Mouse (Mus musculus): ENCODE measurements around the gene Snap23. TPM values are rescaled to one million over a fixed set of nuclear protein-coding genes. Genes with fewer than 3 reads are reported as not detected.

Snap23 gene
- polyA plus RNA-seq, 1 experiment = 4.0 TPM

DNA sequence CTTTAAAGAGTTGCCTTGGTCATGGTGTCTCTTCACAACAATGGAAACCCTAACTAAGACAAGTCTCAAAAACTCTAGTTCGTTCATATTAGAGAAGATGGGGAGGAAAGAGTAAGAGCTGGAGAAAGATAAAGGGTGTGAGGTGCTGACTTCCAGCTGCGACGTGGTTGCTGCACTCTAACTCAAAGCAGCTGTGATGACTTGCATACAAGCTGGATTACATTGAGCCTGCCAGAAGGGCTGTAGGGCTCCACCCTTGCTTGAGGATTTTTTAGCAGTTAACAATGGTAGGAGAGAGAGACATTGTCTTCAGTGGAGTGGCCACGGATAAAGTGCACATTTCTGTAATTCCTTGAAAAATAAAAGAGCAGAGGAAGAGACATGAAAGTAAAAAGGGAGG, 79.3 kb downstream of the Snap23 start:
- DNase-seq (ENCODE audit: low read depth in 1 of 2, low spot score in 2 of 2) = no peak
- Histone ChIP-seq H3K36me3 (ENCODE audit: control insufficient read depth, insufficient read depth, low read length) (no peaks in the 10 kb centered on the region), H3K4me3 (ENCODE audit: extremely low read depth, insufficient read depth, insufficient read length) (no peak overlapping the region), H3K27ac (ENCODE audit: insufficient read depth, low read length) (no peak overlapping the region), H3K27me3 (ENCODE audit: control insufficient read depth, insufficient read depth, low read length) (no peaks in the 10 kb centered on the region), H3K4me1 (ENCODE audit: control insufficient read depth, insufficient read depth, insufficient read length) (no peaks in the 10 kb centered on the region)
- 77% methylated on average over 4 of the region's 4 CpGs for WGBS
- TF ChIP-seq POLR2A (IDR thresholded peaks at IDR 0.05; ENCODE audit: low read depth, low read length) = no peak
- no peak for TF ChIP-seq CTCF (IDR thresholded peaks at IDR 0.05; ENCODE audit: extremely low read depth, insufficient read depth, insufficient read length, insufficient replicate concordance)

Other genes starting within 250 kb of the Snap23 start
- 16.9 and 19.7 TPM in 2 replicates for gene Vps39, start 214.5 kb upstream of the Snap23 start, polyA plus RNA-seq (2012; rRNA removed)
- gene Ganc, start 163.8 kb upstream of the Snap23 start, polyA plus RNA-seq (2012; rRNA removed) = 9.6 and 12.8 TPM in 2 replicates
- gene Tmem87a, start 163.6 kb upstream of the Snap23 start, polyA plus RNA-seq (2012; rRNA removed) = 6.0 and 7.1 TPM in 2 replicates
- 2.0 and 3.1 TPM in 2 replicates for gene Capn3, start 111.7 kb upstream of the Snap23 start, polyA plus RNA-seq (2012; rRNA removed)
- gene Zfp106, start 3.8 kb upstream of the Snap23 start, polyA plus RNA-seq (2012; rRNA removed) = 24.3 and 39.8 TPM in 2 replicates
- 0.99 and 1.1 TPM in 2 replicates for gene Haus2, start 41.7 kb downstream of the Snap23 start, polyA plus RNA-seq (2012; rRNA removed)
- gene Lrrc57, start 41.8 kb downstream of the Snap23 start, polyA plus RNA-seq (2012; rRNA removed) = 3.5 and 4.6 TPM in 2 replicates
- gene Stard9, start 61.5 kb downstream of the Snap23 start, polyA plus RNA-seq (2012; rRNA removed) = 3.7 and 4.4 TPM in 2 replicates